Mouse (Mus musculus) megakaryocyte, embryonic 14.5 days (primary cell): ENCODE measurements around the gene Svopl. TPM values are rescaled to one million over a fixed set of nuclear protein-coding genes. Genes with fewer than 3 reads are reported as not detected.
A peak's percentile ranks its signal among the peaks of the same experiment; 100 is the strongest.

ENCODE experiments used
- H3K27me3 ChIP-seq: replicated peaks from 2 replicates; pipeline ENCODE3; 2012; ENCODE audit warnings: inconsistent platforms
- H3K36me3 ChIP-seq: replicated peaks from 2 replicates; pipeline ENCODE3; 2012; ENCODE audit warnings: low read length, inconsistent platforms, mixed read lengths
- H3K4me1 ChIP-seq: 2 replicates; pipeline ENCODE4 v1.6.1; 2012; ENCODE audit warnings: inconsistent platforms
- H3K4me3 ChIP-seq: replicated peaks from 2 replicates; pipeline ENCODE3; 2012; ENCODE audit warnings: moderate library complexity, mild to moderate bottlenecking, inconsistent platforms
- H3K9me3 ChIP-seq: 2 replicates; pipeline ENCODE4 v1.6.1; 2012; ENCODE audit warnings: inconsistent platforms
- FLI1 ChIP-seq: IDR thresholded peaks from 2 replicates; pipeline ENCODE4 v1.6.1; 2012; ENCODE audit warnings: low read length, inconsistent platforms, mixed read lengths
- GATA1 ChIP-seq: IDR thresholded peaks from 3 replicates; pipeline ENCODE4 v1.6.1; 2012; ENCODE audit warnings: mixed read lengths, low read length, inconsistent platforms, borderline replicate concordance
- polyA plus RNA-seq: library from polyadenylated mRNA; stranded (reverse); fragments of >175 nt; gene quantifications from 2 replicates; pipeline ENCODE4 v1.2.3, GENCODE M21; 2012; ENCODE audit warnings: low replicate concordance; ENCODE audit not compliant: insufficient read depth

Gene Svopl
- polyA plus RNA-seq, 1 experiment: not detected

DNA sequence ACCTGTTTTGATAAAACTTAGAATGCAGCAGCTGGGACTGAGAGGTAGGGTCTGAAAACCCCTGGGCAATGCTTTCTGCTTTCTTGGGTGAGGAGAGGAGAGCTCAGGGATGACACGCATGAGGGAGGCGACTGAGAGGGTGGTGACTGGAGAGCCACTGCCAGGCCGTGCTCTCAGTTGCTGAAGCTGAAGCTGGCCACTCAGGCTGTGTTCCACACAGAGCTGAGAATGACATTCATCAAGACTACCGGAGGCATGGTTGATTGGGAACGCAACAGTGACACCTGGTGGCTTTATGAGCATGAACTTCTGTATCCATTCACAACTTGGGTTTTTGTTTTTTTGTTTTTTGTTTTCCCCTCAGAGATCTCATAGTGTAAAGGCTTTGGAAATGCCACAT lies 19.4 kb upstream of the Svopl start:
- peaks cover 25% of the 10 kb centered on the region for H3K9me3 ChIP-seq
- TF ChIP-seq GATA1 (no peak), FLI1 (no peak)
- no peaks in the 10 kb centered on the region for H3K36me3 ChIP-seq
- peaks cover 30% of the 10 kb centered on the region for H3K4me1 ChIP-seq
- H3K27me3 ChIP-seq: no peaks in the 10 kb centered on the region
- H3K4me3 ChIP-seq: peak overlapping the region; percentile 62

DNA sequence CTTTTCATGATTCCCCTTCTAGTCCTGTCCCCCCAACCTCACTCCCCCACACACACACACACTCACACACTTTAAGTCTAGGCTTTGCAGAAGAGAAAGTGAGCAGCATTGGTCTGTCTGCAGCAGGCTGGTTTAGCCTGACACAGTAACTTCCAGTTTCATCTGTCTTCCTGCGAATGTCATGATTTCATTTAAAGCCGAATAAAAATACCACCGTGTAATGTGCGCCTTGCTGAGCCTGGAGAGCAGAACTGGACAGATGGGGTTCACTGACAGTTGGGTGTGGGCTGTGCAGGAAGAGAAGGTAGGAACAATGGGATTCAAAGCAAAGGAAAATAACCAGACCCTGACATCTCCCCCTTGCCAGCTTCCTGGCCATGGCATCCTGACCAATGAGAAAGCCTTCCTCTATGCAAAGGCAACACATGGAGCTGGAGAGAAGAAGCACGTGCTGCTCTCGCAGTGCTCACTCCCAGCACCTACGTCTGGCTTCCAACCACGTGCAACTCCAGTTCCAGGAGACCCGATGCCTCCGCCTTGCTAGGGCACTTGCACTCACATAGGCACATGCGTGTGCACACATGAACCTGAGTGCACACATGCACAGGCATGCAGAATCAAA lies 18.8 kb upstream of the Svopl start:
- Histone ChIP-seq H3K9me3 (peaks cover 29% of the 10 kb centered on the region), H3K27me3 (no peaks in the 10 kb centered on the region), H3K4me3 (peak overlapping the region; percentile 62), H3K4me1 (peaks cover 24% of the 10 kb centered on the region), H3K36me3 (no peaks in the 10 kb centered on the region)
- no peak for TF ChIP-seq FLI1
- TF ChIP-seq GATA1: no peak

DNA sequence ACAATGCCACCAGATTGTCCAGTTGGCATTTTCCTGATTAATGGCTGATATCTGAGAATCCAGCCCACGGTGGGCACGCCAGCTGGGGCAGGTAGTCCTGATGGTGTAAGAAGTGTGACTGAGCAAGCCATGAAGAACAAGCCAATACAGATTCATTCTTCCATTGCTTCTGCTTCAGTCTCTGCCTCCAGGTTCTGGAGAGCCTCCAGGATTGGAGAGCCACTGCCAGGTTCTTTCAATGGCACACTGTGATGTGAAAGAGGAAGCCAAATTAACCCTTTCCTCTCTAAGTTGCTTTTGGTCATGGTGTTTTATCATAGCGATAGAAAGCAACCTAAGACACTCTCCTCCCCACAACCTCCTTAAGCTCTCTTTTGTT lies 18.3 kb upstream of the Svopl start:
- TF ChIP-seq FLI1 (no peak), GATA1 (no peak)
- no peaks in the 10 kb centered on the region for H3K36me3 ChIP-seq
- H3K27me3 ChIP-seq: no peaks in the 10 kb centered on the region
- peaks cover 33% of the 10 kb centered on the region for H3K9me3 ChIP-seq
- H3K4me3 ChIP-seq: no peak overlapping the region
- peaks cover 24% of the 10 kb centered on the region for H3K4me1 ChIP-seq

DNA sequence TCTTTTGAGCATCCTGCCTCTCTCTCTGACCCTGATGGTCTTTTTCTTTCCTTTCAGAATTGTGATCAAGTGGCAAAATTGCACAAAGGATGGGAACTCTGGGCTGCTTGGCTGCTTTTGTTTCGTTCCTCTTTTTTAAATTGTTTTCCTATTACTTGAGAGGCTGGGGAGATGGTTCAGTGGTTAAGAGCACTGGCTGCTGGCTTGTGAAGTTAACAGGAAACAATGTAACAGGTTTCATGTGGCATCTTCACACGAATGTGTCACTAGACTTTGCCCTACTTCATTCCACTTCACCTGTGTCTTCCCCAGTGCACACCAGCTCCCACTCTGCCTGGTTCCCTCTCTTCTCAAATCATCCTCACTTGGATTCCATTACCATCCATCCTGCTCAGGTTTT lies 17.8 kb upstream of the Svopl start:
- TF ChIP-seq GATA1 (no peak), FLI1 (no peak)
- peaks cover 2% of the 10 kb centered on the region for H3K27me3 ChIP-seq
- peaks cover 36% of the 10 kb centered on the region for H3K9me3 ChIP-seq
- no peaks in the 10 kb centered on the region for H3K36me3 ChIP-seq
- H3K4me3 ChIP-seq: no peak overlapping the region
- peaks cover 24% of the 10 kb centered on the region for H3K4me1 ChIP-seq

DNA sequence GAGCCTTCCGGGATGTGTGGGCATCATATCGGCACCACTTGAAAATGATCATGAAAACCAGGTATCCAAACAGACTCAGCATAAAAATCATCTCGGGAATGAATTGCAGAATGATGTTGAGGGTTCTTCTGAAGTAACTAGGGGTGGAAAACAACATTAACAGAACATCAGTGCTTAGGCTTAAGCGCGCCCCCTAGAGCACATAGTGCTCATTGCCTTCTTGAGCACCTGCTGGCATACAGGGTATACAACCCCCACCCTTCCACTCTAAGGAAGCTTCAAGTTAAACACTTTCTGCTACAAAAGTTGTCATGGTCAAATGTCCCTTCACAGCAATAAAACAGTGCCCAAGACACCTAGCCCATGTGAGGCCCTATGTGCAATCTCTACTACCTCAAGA lies 12.0 kb upstream of the Svopl start:
- TF ChIP-seq FLI1 (no peak), GATA1 (no peak)
- Histone ChIP-seq H3K4me1 (peaks cover 5% of the 10 kb centered on the region; the same call in 1 of the 2 replicates), H3K36me3 (no peaks in the 10 kb centered on the region), H3K27me3 (peaks cover 4% of the 10 kb centered on the region), H3K4me3 (no peak overlapping the region), H3K9me3 (peaks cover 32% of the 10 kb centered on the region)

DNA sequence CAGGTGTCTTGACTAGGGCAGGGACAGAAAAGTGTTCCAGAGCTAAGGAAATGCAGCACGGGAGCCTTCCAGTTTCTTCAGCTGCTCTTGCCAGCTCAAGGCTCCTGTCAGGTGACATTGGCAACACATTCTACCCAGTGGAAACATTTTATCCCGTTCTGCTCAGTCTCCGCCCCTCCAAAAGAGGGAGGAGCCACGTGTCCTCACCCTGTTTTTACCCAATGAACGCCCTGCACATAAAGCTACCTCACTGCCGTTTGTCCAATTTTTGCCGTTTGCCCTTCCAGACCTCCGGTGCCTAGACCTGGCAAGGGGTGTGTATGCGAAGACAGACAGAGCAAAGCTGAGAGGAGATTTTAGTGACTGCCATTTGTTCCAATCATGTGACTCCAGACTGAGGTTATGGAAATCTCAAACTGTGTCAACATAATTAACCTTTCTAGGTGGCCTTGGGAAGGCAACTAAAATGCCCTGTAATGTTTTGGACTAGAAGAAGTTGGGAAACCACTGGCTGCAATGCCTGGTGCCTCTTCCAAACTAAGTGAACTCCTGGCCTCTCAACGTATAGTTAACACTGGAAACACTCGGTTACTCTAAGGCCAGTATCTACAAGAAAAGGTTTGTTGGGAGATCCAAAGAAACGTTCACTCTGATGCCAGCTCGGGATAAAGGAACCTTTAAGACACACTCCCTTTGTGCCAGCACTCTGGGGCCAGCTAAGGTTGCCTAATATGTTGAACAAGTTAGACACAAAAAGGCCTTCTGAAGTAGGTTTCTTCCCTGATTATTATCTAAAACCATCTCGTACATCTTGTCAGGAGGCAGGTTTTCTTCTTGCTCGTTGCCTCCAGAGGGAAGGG lies 8.9 kb upstream of the Svopl start:
- H3K27me3 ChIP-seq: peaks cover 4% of the 10 kb centered on the region
- peaks cover 7% of the 10 kb centered on the region; the same call in 1 of the 2 replicates for H3K9me3 ChIP-seq
- TF ChIP-seq FLI1 (no peak), GATA1 (no peak)
- H3K4me1 ChIP-seq: peaks cover 5% of the 10 kb centered on the region; the same call in 1 of the 2 replicates
- H3K4me3 ChIP-seq: no peak overlapping the region
- no peaks in the 10 kb centered on the region for H3K36me3 ChIP-seq

DNA sequence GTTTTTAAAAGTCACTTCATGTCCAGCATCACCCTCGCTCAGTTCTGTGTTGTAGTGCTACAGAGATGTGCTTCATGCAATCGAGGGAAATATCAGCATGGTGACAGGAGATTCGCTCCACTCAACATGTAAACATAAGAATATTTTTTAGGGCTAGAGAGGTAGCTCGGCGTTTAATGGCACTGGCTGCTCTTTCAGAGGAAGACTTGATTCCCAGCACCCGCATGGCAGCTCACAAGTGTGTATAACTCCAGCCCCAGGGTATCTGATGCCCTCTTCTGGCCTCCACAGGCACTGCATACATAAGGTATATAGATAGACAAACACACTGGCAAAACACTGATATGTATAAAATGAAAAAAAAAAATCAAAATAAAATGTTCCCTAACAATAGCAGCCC lies 2.8 kb upstream of the Svopl start:
- TF ChIP-seq GATA1 (no peak), FLI1 (no peak)
- peaks cover 21% of the 10 kb centered on the region for H3K9me3 ChIP-seq

DNA sequence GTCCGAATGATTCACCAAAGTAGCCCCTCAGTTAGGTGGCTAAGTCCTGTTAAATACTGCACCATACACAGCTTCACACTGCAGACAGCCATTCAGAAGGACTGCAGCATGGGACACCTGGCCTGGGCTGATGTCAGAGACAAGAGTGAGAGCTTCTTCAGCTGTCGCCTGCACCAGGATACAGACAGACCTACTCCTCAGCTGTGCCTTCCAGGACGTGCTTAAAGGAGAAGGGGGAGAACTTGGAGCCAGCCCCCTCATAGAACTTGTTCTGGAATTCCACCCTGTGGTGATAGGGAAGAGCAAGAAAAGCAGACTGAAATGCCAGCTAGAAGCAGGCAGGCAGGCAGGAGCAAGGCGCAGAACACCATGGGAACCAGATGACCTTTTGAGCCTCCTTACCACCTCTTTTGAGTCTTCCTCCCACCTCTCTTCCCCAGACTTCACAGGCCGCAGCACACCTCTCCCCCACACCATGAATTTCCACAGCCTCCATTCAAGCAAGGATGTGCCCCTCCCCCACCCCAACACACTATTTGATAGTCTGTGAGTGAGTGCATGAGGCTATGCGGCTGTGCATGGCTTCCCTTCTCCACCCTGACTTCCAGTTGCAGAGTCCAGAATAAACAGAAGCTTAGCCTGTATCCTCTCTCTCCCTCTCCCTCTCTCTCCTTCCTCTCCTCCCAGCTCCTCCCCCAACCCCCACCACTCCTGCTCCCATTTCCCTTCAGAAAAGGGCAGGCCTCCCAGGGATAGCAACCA lies 2.2 kb upstream of the Svopl start:
- Histone ChIP-seq H3K4me1 (peaks cover 49% of the 10 kb centered on the region), H3K36me3 (no peaks in the 10 kb centered on the region), H3K27me3 (no peaks in the 10 kb centered on the region), H3K4me3 (peak overlapping the region; percentile 54), H3K9me3 (peaks cover 26% of the 10 kb centered on the region)
- no peak for TF ChIP-seq GATA1
- TF ChIP-seq FLI1: no peak

More for the DNA sequence above, 2.8 kb upstream of the Svopl start:
- no peaks in the 10 kb centered on the region for H3K36me3 ChIP-seq
- H3K27me3 ChIP-seq: peaks cover under 1% of the 10 kb centered on the region
- H3K4me3 ChIP-seq: no peak overlapping the region
- peaks cover 48% of the 10 kb centered on the region for H3K4me1 ChIP-seq

DNA sequence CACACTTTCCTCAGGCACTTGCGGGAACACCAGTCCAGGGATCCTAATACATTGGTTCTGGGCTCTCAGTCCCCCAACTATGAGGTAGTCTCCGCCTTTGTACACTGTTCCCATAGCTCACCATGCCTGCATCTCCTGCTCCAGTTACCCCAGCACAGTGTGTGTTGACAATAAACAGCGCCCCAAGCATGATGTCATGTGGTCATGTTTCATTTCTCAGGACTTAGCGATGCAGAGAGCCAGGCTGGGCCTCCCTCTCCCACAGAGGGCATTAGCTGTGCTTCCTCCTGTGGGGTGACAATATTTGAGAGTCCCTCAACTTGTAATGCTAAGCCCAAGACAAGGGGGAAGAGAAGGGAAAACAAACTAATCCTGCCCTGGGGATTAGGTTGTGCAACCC lies 1.2 kb upstream of the Svopl start:
- Histone ChIP-seq H3K4me1 (peaks cover 49% of the 10 kb centered on the region), H3K27me3 (no peaks in the 10 kb centered on the region), H3K36me3 (no peaks in the 10 kb centered on the region), H3K9me3 (peaks cover 26% of the 10 kb centered on the region), H3K4me3 (peak overlapping the region; percentile 62)
- TF ChIP-seq FLI1: no peak
- TF ChIP-seq GATA1: no peak
